Mouse (Mus musculus) bone marrow macrophage, adult 2 months (primary cell): ENCODE results near the gene 2210418O10Rik. TPM values are rescaled to one million over a fixed set of nuclear protein-coding genes. Genes with fewer than 3 reads are reported as not detected.
"Not testable (repeated sequence)": the region's sequence is repeated elsewhere in the genome, so short reads cannot be mapped to it uniquely, and the experiment has no call there.

ENCODE experiments used
- H3K27ac ChIP-seq: 2 replicates; pipeline ENCODE4 v1.5.1; 2012; ENCODE audit warnings: low read depth, low read length; ENCODE audit not compliant: insufficient read depth
- H3K4me1 ChIP-seq: 2 replicates; pipeline ENCODE4 v1.6.1; 2012; ENCODE audit warnings: low read length; ENCODE audit not compliant: control insufficient read depth, insufficient read depth
- H3K4me3 ChIP-seq: 2 replicates; pipeline ENCODE4 v1.5.1; 2012; ENCODE audit warnings: mild to moderate bottlenecking, low read length, moderate library complexity; ENCODE audit not compliant: insufficient read depth
- polyA plus RNA-seq: library from polyadenylated mRNA; stranded (reverse); fragments of >200 nt; gene quantifications from 2 replicates; pipeline ENCODE4 v1.2.4, GENCODE M21; 2012; ENCODE audit not compliant: missing spikeins, insufficient read depth, insufficient read length

Gene 2210418O10Rik
- polyA plus RNA-seq, result 2.2 TPM in 1 of 2 replicates, not detected in the other

DNA sequence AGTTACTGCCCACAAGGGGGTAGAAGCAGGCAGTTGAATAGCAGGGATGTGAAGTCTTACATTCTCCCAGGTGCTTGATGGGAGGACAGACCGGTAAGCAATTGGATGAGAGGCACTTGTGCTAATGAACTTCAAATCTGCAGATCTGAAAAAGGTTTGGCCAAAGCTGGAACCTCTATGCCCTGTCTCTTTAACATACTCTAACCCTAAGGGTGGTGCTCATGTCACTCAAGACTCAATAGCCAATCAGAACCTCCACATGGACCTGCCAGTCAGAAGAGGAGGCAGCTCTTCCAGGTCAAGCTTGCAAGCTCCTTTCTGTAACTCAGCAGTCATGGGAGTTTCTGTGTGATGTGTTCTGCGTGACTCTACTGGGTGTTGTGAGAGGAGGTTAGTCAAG lies at the start of gene 2210418O10Rik:
2210418O10Rik (plus strand) TSS at position 301 of the 400 bp plus-strand sequence.
- H3K4me1 ChIP-seq, H3K27ac ChIP-seq: not testable (repeated sequence)

DNA sequence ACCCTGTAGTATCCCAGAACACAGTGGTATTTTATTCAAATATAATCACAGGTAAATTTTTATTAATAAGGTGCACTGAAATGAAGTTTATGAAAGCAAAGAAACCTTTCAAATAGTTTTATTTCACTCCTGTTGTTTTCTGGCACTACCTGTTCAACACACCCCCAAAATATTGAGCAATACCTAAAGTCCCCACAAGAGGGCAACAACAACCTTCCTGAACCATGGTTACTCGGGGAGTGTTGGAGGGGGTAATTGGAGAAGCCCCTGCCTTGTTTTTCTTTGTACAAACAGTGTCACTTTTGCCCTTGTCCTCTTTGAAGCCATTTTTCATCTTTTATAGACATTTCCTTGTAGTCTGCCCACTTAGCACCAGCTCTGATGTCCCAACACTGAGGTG lies 22.1 kb downstream of the 2210418O10Rik start:
- not testable (repeated sequence) for H3K27ac ChIP-seq, H3K4me1 ChIP-seq, H3K4me3 ChIP-seq

More for the DNA sequence above, at the start of gene 2210418O10Rik:
- H3K4me3 ChIP-seq, result not testable (repeated sequence)

Other genes starting within 250 kb of the 2210418O10Rik start
- 2.7 TPM in 1 of 2 replicates, not detected in the other for gene Gm2004, start 76.7 kb upstream of the 2210418O10Rik start, polyA plus RNA-seq
- not detected in 2 replicates for gene Gm11009, start 92.9 kb downstream of the 2210418O10Rik start, polyA plus RNA-seq
- gene Gm14435, start 197.0 kb downstream of the 2210418O10Rik start, polyA plus RNA-seq, result 11.5 and 13.0 TPM in 2 replicates